Mouse (Mus musculus): Measurements from ENCODE around the gene Taok2. TPM values are rescaled to one million over a fixed set of nuclear protein-coding genes. Genes with fewer than 3 reads are reported as not detected.

Taok2 gene
- polyA plus RNA-seq, 1 experiment from 2014 or later: 25.9 TPM

DNA sequence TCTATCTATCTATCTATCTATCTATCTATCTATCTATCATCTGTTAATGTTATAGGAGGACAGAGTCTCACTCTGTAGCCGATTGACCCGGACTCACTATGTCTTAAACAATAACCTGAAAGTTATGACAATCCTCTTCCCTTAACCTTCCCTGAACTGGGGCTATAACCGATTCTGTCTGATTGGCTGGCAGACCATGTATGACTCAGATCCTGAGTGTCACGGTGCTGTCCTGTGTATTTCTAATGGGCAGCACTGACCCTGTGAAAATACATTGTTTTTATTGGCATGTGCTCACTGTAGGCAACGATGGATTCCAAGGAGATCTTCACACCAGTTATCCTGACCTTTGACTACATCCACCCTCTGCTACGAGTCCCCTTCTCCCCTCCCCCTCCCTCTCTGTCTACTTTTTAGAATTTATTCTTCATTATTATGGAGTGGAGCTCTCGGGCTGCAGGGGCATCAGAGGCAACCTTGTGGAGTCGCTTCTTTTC, 68.7 kb downstream of the Taok2 start:
- ATAC-seq (no peak), DNase-seq (ENCODE audit: low spot score) (no peak)
- WGBS: 66% methylated on average over 8 of the region's 8 CpGs
- Histone ChIP-seq H3K4me2 (ENCODE audit: low read length) (no peak overlapping the region), H3K4me1 (ENCODE audit: control insufficient read depth, insufficient read depth, low read length) (no peaks in the 10 kb centered on the region), H3K36me3 (ENCODE audit: control insufficient read depth, insufficient read depth, low read length) (no peaks in the 10 kb centered on the region), H3K4me3 (ENCODE audit: low read depth, low read length) (no peak overlapping the region), H3K27me3 (replicated peaks; ENCODE audit: control insufficient read depth, insufficient read depth, low read length) (no peaks in the 10 kb centered on the region), H3K9me3 (replicated peaks; ENCODE audit: control insufficient read depth, low read length) (no peaks in the 10 kb centered on the region), H3K9ac (ENCODE audit: low read length) (no peak overlapping the region), H3K27ac (ENCODE audit: low read depth, low read length) (no peak overlapping the region)

Other genes starting within 250 kb of the Taok2 start
- gene Sgf29, start 235.4 kb downstream of the Taok2 start, polyA plus RNA-seq (2014; fragmentation: Nextera tagmentation; extraction: Ambion mirVana): 61.3 and 66.1 TPM in 2 replicates
- gene Sult1a1, start 208.3 kb downstream of the Taok2 start, polyA plus RNA-seq (2014; fragmentation: Nextera tagmentation; extraction: Ambion mirVana): 3.3 and 5.7 TPM in 2 replicates
- gene Bola2, start 189.3 kb downstream of the Taok2 start, polyA plus RNA-seq (2014; fragmentation: Nextera tagmentation; extraction: Ambion mirVana): 147 and 164 TPM in 2 replicates
- gene Slx1b, start 188.9 kb downstream of the Taok2 start, polyA plus RNA-seq (2014; fragmentation: Nextera tagmentation; extraction: Ambion mirVana): 8.8 and 10.1 TPM in 2 replicates
- 97.2 and 111 TPM in 2 replicates for gene Coro1a, start 176.9 kb downstream of the Taok2 start, polyA plus RNA-seq (2014; fragmentation: Nextera tagmentation; extraction: Ambion mirVana)
- gene Mapk3, start 125.1 kb downstream of the Taok2 start, polyA plus RNA-seq (2014; fragmentation: Nextera tagmentation; extraction: Ambion mirVana): 90.8 and 99.7 TPM in 2 replicates
- 1.2 and 1.3 TPM in 2 replicates for gene Gdpd3, start 118.4 kb downstream of the Taok2 start, polyA plus RNA-seq (2014; fragmentation: Nextera tagmentation; extraction: Ambion mirVana)
- 206 and 230 TPM in 2 replicates for gene Ypel3, start 107.7 kb downstream of the Taok2 start, polyA plus RNA-seq (2014; fragmentation: Nextera tagmentation; extraction: Ambion mirVana)
- 0.42 and 0.47 TPM in 2 replicates for gene Tbx6, start 103.2 kb downstream of the Taok2 start, polyA plus RNA-seq (2014; fragmentation: Nextera tagmentation; extraction: Ambion mirVana)
- gene Ppp4c, start 92.2 kb downstream of the Taok2 start, polyA plus RNA-seq (2014; fragmentation: Nextera tagmentation; extraction: Ambion mirVana): 231 and 256 TPM in 2 replicates
- 31.3 and 37.4 TPM in 2 replicates for gene Fam57b, start 87.0 kb downstream of the Taok2 start, polyA plus RNA-seq (2014; fragmentation: Nextera tagmentation; extraction: Ambion mirVana)
- gene 4930451I11Rik, start 53.1 kb downstream of the Taok2 start, polyA plus RNA-seq (2014; fragmentation: Nextera tagmentation; extraction: Ambion mirVana): not detected in 2 replicates
- 4.9 and 6.7 TPM in 2 replicates for gene Doc2a, start 37.3 kb downstream of the Taok2 start, polyA plus RNA-seq (2014; fragmentation: Nextera tagmentation; extraction: Ambion mirVana)
- gene Hirip3, start 22.7 kb downstream of the Taok2 start, polyA plus RNA-seq (2014; fragmentation: Nextera tagmentation; extraction: Ambion mirVana): 12.0 and 13.7 TPM in 2 replicates
- 91.3 and 104 TPM in 2 replicates for gene Ino80e, start 22.3 kb downstream of the Taok2 start, polyA plus RNA-seq (2014; fragmentation: Nextera tagmentation; extraction: Ambion mirVana)
- gene Tmem219, start 38.2 kb upstream of the Taok2 start, polyA plus RNA-seq (2014; fragmentation: Nextera tagmentation; extraction: Ambion mirVana): 34.3 and 44.9 TPM in 2 replicates
- 69.3 and 89.2 TPM in 2 replicates for gene Kctd13, start 44.2 kb upstream of the Taok2 start, polyA plus RNA-seq (2014; fragmentation: Nextera tagmentation; extraction: Ambion mirVana)
- gene Asphd1, start 64.9 kb upstream of the Taok2 start, polyA plus RNA-seq (2014; fragmentation: Nextera tagmentation; extraction: Ambion mirVana): 4.4 and 6.0 TPM in 2 replicates
- 33.8 and 34.6 TPM in 2 replicates for gene Sez6l2, start 65.9 kb upstream of the Taok2 start, polyA plus RNA-seq (2014; fragmentation: Nextera tagmentation; extraction: Ambion mirVana)
- 92.4 and 96.0 TPM in 2 replicates for gene Cdipt, start 91.2 kb upstream of the Taok2 start, polyA plus RNA-seq (2014; fragmentation: Nextera tagmentation; extraction: Ambion mirVana)
- gene Cdiptos, start 91.4 kb upstream of the Taok2 start, polyA plus RNA-seq (2014; fragmentation: Nextera tagmentation; extraction: Ambion mirVana): 0.51 and 1.0 TPM in 2 replicates
- 1.8 and 2.7 TPM in 2 replicates for gene Mvp, start 129.9 kb upstream of the Taok2 start, polyA plus RNA-seq (2014; fragmentation: Nextera tagmentation; extraction: Ambion mirVana)
- gene Pagr1b, start 131.8 kb upstream of the Taok2 start, polyA plus RNA-seq (2014; fragmentation: Nextera tagmentation; extraction: Ambion mirVana): 0.34 and 0.74 TPM in 2 replicates
- 22.3 and 25.1 TPM in 2 replicates for gene Pagr1a, start 132.6 kb upstream of the Taok2 start, polyA plus RNA-seq (2014; fragmentation: Nextera tagmentation; extraction: Ambion mirVana)
- gene Gm42742, start 136.4 kb upstream of the Taok2 start, polyA plus RNA-seq (2014; fragmentation: Nextera tagmentation; extraction: Ambion mirVana): 65.0 and 68.5 TPM in 2 replicates
- 13.7 and 20.1 TPM in 2 replicates for gene Prrt2, start 136.5 kb upstream of the Taok2 start, polyA plus RNA-seq (2014; fragmentation: Nextera tagmentation; extraction: Ambion mirVana)
- gene Maz, start 142.3 kb upstream of the Taok2 start, polyA plus RNA-seq (2014; fragmentation: Nextera tagmentation; extraction: Ambion mirVana): 53.1 and 54.1 TPM in 2 replicates
- gene Kif22, start 157.8 kb upstream of the Taok2 start, polyA plus RNA-seq (2014; fragmentation: Nextera tagmentation; extraction: Ambion mirVana): 75.9 and 91.8 TPM in 2 replicates
- gene Zg16, start 202.6 kb upstream of the Taok2 start, polyA plus RNA-seq (2014; fragmentation: Nextera tagmentation; extraction: Ambion mirVana): not detected in 2 replicates
- gene AI467606, start 206.7 kb upstream of the Taok2 start, polyA plus RNA-seq (2014; fragmentation: Nextera tagmentation; extraction: Ambion mirVana): 1.5 and 2.2 TPM in 2 replicates
- 0.66 and 0.91 TPM in 2 replicates for gene Qprt, start 237.5 kb upstream of the Taok2 start, polyA plus RNA-seq (2014; fragmentation: Nextera tagmentation; extraction: Ambion mirVana)